Mouse (Mus musculus) c-Kit-positive CD71-positive TER-119-negative erythroid progenitor cells, embryonic 14.5 days (primary cell): ENCODE measurements at regions not wholly inside any gene's neighbourhood (a gene's known extent, or its start where the extent isn't known, plus 50 kb on each side); places are given as distances from the start of the nearest gene placed in this dataset.

Source experiments
- DNase-seq: peaks from one replicate; pipeline ENCODE4 v3.0.0-alpha.2; 2013; ENCODE audit warnings: low read depth

- DNase-seq = no peak
Observed at GRCm38 (mm10) chr2:117548273-117548672, 205.5 kb upstream of the Rasgrp1 start.

GRCm38 (mm10) chr2:117556301-117556700 lies 213.5 kb upstream of the Rasgrp1 start:
- no peak for DNase-seq

GRCm38 (mm10) chr2:117570987-117571386 lies 228.2 kb upstream of the Rasgrp1 start:
- no peak for DNase-seq

GRCm38 (mm10) chr2:117587381-117587780 lies 244.6 kb upstream of the Rasgrp1 start:
- DNase-seq = no peak

GRCm38 (mm10) chr2:117595028-117595427 lies 252.2 kb upstream of the Rasgrp1 start:
- DNase-seq = no peak

DNA sequence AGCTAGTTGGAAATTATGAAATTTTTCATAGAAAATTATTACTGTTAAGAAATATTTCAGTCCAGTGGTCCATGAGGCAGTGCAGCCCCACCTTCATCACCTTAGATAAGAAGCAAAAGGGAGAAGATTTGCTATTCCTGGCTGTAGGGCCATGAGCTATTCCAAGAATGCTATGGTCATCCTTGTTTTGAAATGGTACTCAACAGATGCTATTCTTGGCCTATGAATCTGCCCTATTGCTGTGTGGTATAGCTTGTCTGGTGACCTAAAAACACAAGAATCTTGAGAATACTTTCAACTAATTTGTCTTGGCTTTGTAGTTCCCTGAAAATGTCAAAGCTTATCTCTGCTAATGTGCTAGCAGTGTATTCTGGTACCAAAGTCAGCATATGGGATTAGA lies 254.8 kb upstream of the Rasgrp1 start:
- no peak for DNase-seq

DNA sequence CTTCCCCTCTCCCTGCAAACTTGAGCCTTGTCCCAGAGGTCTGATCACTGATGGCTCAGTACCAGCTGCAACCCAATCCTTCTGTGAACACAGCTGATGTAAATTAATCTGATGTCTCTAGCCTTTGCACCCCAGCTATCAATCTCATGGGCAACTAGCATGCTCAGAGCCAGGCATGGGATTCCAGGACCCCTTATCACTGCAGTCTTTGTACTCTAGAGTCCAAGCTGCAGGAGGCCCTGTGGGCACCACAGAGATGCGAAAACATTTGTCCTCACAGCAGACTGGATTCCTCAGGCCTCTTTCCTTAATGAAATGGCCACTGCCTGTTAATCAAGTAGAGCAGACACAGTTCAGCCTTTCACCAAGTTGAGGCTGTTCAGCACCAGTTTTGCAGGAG lies 272.0 kb upstream of the Rasgrp1 start:
- DNase-seq = no peak

DNA sequence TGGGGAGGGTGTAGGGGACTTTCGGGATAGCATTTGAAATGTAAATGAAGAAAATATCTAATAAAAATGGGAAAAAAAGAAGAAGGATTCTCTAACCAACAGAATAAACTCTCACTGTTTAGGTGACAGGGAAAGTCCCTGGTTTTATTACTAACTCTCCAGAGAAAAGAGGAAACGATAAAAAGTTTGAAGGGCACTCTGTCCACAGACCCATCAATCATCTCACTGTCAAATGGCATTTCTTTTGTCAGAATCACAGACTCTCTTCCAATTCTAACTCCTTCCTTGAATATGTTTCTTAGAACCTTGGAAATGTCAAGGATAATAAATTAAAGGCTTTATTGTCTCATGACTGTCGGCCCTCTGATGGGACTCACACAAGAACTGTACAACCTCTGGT lies 275.3 kb upstream of the Rasgrp1 start:
- no peak for DNase-seq

DNA sequence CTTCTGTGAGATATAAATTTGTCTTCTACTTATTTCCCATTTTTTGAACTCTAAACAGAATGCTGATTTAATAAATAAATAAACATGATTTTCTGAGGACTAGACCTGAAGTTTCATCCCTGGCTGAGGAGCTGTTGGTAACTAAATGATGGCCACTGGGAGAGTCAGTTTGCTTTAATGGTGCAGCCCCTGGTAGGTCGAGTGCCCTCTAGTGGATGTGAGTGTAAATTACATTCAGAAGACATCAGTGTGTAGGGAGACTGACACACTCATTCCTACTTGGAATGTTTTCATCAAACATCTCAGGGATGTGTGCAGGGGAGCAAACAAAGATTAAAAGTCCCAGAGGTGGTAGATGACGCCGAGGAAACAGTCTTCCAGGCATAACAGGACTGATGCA lies 281.2 kb upstream of the Rasgrp1 start:
- no peak for DNase-seq

- no peak for DNase-seq
Observed at GRCm38 (mm10) chr2:117634906-117635305, 292.1 kb upstream of the Rasgrp1 start.

GRCm38 (mm10) chr2:117637397-117637796 lies 294.6 kb upstream of the Rasgrp1 start:
- no peak for DNase-seq

- DNase-seq = no peak
Observed at GRCm38 (mm10) chr2:117652101-117652500, 309.3 kb upstream of the Rasgrp1 start.

DNA sequence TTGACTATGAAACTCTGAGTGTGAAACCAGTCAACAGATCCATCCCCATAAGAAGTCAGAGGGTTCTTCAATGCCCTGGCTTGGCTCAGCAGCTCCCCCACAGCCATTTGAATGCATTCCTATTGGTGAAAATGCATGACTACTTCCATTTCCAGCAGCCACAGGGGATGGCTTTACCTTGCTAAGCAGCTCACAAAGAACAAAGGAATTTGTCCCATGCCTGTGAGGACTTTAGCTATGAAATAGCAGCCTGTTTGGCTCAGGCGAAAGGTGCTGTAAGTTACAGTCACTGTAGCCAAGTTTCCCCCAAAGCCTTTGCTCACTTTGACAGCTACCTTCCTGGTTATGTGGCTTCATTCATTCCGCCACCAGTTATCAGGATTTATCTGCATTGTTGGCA lies 309.8 kb upstream of the Rasgrp1 start:
- DNase-seq = no peak

DNA sequence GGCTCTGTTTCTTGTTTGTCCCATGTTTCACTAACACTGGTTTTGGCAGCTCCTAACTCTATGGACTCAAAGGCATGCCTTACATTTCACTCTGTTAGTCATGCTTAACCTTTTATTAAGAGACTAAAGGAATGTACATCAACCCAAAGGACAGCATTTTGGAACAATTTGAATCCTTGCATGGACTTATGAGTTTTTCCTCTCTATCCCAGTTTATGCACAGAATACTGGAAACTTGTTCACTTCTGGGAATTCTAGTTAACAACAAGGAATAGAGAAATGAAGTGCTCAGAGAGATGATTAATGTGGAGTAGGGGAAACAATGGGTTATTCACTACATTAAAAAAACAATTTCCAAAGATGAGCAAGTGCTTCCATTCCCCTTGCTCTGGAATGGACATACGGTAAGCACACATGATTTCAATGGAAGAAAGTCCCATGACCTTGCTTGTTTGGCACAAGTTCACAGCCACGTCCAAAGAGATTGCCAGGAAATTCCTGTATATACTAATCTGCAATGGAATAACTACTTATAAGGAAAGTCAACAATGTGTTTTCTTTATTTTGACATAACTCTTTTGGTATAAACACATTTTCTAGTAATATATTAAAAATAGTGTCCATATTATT lies 313.9 kb upstream of the Rasgrp1 start:
- no peak for DNase-seq

GRCm38 (mm10) chr2:117660217-117660924 lies 317.6 kb upstream of the Rasgrp1 start:
- no peak for DNase-seq

DNA sequence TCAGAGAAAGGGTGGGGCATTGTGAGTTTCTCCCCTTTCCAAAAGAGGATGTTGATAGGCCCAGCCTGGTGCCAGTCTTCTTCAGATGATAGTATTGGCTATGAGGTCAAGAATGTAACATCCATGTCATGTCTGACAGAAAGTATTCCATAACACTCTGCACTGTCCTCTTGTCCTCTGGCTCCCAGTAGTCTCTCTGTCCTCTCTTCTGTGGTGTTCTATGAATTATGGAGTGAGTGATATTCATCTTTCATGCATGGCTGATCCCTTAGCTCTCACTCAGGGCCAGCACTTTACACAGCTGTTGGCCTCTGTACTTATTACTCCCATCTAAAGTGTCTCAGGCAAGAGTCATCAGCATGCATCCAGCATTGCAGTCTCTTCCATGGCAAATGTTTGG lies 319.9 kb upstream of the Rasgrp1 start:
- DNase-seq = no peak

DNA sequence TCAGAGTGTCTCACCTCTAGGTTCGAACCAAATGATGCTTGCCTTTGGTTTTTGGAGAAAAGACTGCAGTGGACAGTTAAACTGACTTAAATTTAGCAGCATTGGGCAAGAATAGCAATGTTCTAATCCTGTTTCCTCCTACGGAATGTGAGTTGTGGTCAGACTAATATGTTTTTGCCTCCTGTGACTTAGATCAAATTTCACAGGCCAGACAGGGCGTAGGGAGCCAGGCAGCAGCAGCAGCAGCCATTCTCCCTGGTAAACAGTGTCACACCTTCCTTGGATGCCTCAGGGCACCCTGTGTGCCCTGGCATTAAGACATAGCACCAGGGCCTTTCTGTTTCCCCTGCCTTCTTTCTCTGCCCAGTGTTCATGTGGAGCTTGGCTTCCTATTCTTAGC lies 323.7 kb upstream of the Rasgrp1 start:
- DNase-seq = no peak

DNA sequence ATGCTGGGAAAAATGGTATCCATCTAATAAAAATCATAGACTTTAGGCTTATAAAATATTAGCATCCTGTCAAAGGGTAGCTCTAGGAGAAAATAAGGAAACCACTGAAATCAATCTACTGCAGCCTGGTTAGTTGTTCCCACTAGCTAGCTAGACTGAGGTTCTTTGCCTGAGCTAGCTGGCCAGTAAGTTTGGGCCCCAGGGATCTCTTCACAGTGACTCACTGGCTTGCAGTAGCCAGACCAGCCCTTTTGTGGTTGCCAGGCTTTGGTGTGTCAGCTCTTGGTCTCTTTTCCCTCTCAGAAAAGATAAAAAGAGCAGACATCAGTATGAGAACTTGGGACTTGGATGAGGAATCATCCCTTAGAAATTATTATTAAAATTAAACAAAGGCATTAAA lies 325.3 kb upstream of the Rasgrp1 start:
- no peak for DNase-seq

GRCm38 (mm10) chr2:117674877-117675276 lies 332.1 kb upstream of the Rasgrp1 start:
- DNase-seq = no peak

- DNase-seq = no peak
Observed at GRCm38 (mm10) chr2:117678650-117679049, 335.8 kb upstream of the Rasgrp1 start.

GRCm38 (mm10) chr2:117685836-117686453 lies 343.1 kb upstream of the Rasgrp1 start:
- DNase-seq = no peak

DNA sequence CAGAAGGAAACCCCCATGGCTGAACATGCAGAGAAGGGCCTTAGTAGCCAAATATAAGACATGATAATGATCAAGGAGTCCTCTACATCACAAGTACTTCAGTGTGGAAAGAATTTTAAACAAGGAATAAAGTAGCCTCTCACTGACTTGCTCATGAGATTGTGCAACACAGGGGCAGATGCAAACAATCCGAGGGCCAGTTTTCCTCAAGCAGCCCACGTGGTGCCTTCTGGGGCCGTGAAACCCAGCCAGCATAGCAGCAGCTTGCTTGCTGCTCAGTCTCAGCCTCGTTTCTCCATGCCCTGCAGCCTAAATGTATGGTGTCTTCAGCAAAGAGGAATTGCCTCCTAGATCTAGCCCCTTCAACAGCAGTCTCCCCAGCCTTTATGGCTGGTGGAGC lies 350.7 kb upstream of the Rasgrp1 start:
- DNase-seq = no peak

DNA sequence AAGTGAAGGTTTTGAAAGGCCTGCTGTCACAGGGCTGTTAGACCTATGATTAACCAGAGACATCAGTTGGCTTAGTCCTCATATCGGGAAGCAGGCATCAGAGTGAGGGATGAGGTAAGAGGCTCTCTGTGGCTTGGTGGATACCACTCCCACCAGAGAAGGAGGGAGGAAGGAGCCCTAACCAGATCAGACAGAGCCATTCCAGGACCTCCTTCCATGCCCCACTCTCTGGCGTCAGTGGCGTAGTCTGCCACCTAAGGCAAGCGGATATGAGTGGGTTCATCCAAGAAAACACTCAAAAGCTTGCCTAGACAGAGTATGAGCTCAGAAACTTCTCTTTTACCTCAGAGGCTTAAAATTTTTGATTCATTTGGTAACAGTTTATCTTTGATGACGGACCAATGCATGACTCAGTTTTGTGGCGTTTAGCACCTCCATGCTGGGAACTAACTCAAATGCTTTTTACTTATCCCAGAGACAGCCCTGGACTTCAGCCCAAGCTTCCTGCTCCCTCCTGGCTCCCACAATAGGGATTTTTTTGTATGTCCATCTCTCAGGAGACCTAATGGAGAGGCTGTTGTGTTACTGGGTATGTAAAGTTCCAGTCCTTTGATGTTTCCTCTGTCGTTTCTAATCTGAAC lies 367.5 kb upstream of the Rasgrp1 start:
- DNase-seq = no peak
